12 mouse cellular contexts compared by ENCODE assay signal in the genomic region with DNA sequence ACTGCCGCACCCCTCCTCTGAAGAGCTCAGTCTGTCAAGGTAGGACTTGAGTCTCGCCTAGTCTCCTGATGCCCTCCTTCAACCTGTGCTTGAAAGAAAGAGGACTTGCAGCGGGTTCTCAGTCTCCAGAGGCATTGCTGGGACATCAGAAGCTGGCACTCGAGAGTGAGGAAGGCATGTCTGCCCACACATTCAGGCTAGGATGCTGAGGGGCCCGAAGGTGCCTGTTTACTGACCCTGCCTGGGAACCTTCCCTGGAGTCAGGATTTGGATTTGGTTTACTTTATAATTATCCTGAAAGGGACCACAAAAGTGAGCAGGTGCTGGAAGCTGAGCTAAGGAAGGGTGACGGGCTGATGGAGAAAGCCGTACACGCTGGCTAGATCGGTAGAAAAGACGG. TPM values are rescaled to one million over a fixed set of nuclear protein-coding genes. Genes with fewer than 3 reads are reported as not detected.
DNase-seq lines count a peak whose midpoint lies in the region; ATAC-seq and TF ChIP-seq lines count a peak whose summit lies in the region.
"Had no signal": no experiment of that assay in that cellular context is flagged by ENCODE, and none has a peak within 500 bp of the region (broad histone marks: within the 10 kb centered on the region; RNA-seq: fewer than 3 reads in every experiment).

No protein-coding gene starts in this region.

- peak overlapping the region; percentile 16 for H3K9ac ChIP-seq in heart, embryonic 16.5 days (ENCODE audit: low read length)
- H3K9ac ChIP-seq in midbrain, embryonic 16.5 days (ENCODE audit: low read depth, low read length): no peak overlapping the region
- H3K9ac ChIP-seq in stomach, embryonic 16.5 days (ENCODE audit: low read length): peak overlapping the region; percentile 11; the same call in 1 of the 2 replicates

- ATAC-seq in heart, embryonic 16.5 days (replicated peaks; ENCODE audit: extremely low read depth, insufficient read depth, low FRiP score): no peak
- ATAC-seq in midbrain, embryonic 16.5 days: no peak
- no peak for ATAC-seq in stomach, embryonic 16.5 days (ENCODE audit: insufficient read depth, low FRiP score)

- H3K4me2 ChIP-seq in heart, embryonic 16.5 days (ENCODE audit: low read depth, low read length): peak overlapping the region; percentile 12; the same call in 1 of the 2 replicates
- no peak overlapping the region for H3K4me2 ChIP-seq in midbrain, embryonic 16.5 days (ENCODE audit: low read length)
- H3K4me2 ChIP-seq in stomach, embryonic 16.5 days (ENCODE audit: low read depth, low read length): peak overlapping the region; percentile 33

- H3K9me3 ChIP-seq in heart, embryonic 16.5 days (replicated peaks; ENCODE audit: control insufficient read depth, low read length): no peaks in the 10 kb centered on the region
- no peaks in the 10 kb centered on the region for H3K9me3 ChIP-seq in midbrain, embryonic 10.5 days (replicated peaks)
- no peaks in the 10 kb centered on the region for H3K9me3 ChIP-seq in midbrain, embryonic 16.5 days (replicated peaks; ENCODE audit: control insufficient read depth, low read length, poor library complexity, severe bottlenecking)
- H3K9me3 ChIP-seq in stomach, embryonic 16.5 days (replicated peaks; ENCODE audit: control insufficient read depth, low read length): no peaks in the 10 kb centered on the region

- no peak for TF ChIP-seq POLR2A in embryonic fibroblast, embryonic 13.5 days (IDR thresholded peaks at IDR 0.05; ENCODE audit: low read depth, low read length)

- no peaks in the 10 kb centered on the region for H3K36me3 ChIP-seq in heart, embryonic 16.5 days (ENCODE audit: control insufficient read depth, insufficient read depth)
- H3K36me3 ChIP-seq in midbrain, embryonic 10.5 days: no peaks in the 10 kb centered on the region
- no peaks in the 10 kb centered on the region for H3K36me3 ChIP-seq in midbrain, embryonic 16.5 days (ENCODE audit: control insufficient read depth, insufficient read depth, low read length)
- no peaks in the 10 kb centered on the region for H3K36me3 ChIP-seq in stomach, embryonic 16.5 days (ENCODE audit: control insufficient read depth, insufficient read depth, low read length)

- intact Hi-C loops in heart, postnatal 14 days (cut with DNase I): no loop called here

- 86% methylated on average over 10 of the region's 10 CpGs for WGBS in heart, embryonic 16.5 days
- WGBS in midbrain, embryonic 10.5 days: 84% methylated on average over 10 of the region's 10 CpGs
- 85% methylated on average over 10 of the region's 10 CpGs for WGBS in midbrain, embryonic 16.5 days
- WGBS in stomach, embryonic 16.5 days: 82% methylated on average over 10 of the region's 10 CpGs

- peak overlapping the region; percentile 99 for H3K27ac ChIP-seq in heart, embryonic 16.5 days (ENCODE audit: low read length)
- H3K27ac ChIP-seq in midbrain, embryonic 10.5 days (replicated peaks): peak overlapping the region; percentile 46; the same call in 1 of the 2 replicates
- H3K27ac ChIP-seq in midbrain, embryonic 16.5 days (ENCODE audit: low read length): no peak overlapping the region
- H3K27ac ChIP-seq in embryonic fibroblast, embryonic 13.5 days (ENCODE audit: insufficient read depth, low read length): 0 out of 2 replicates have a peak overlapping the region, but pooled peaks have one; percentile 9
- H3K27ac ChIP-seq in stomach, embryonic 16.5 days (ENCODE audit: low read length): peak overlapping the region; percentile 84

- no peak overlapping the region for H3K4me3 ChIP-seq in heart, embryonic 16.5 days (ENCODE audit: low read length)
- no peak overlapping the region for H3K4me3 ChIP-seq in midbrain, embryonic 10.5 days
- no peak overlapping the region for H3K4me3 ChIP-seq in midbrain, embryonic 16.5 days (ENCODE audit: low read depth, low read length)
- H3K4me3 ChIP-seq in embryonic fibroblast, embryonic 13.5 days (ENCODE audit: insufficient read depth, low read length): no peak overlapping the region
- peak overlapping the region; percentile 15 for H3K4me3 ChIP-seq in stomach, embryonic 16.5 days (replicated peaks; ENCODE audit: low read length)
- H3K4me3 ChIP-seq: myocyte had no signal

- TF ChIP-seq CTCF in embryonic fibroblast, embryonic 13.5 days (IDR thresholded peaks at IDR 0.05; ENCODE audit: borderline replicate concordance, insufficient read depth, low read length): no peak

- peaks cover 57% of the 10 kb centered on the region for H3K4me1 ChIP-seq in heart, embryonic 16.5 days (ENCODE audit: control insufficient read depth, insufficient read depth, low read length)
- peaks cover 44% of the 10 kb centered on the region for H3K4me1 ChIP-seq in midbrain, embryonic 10.5 days
- H3K4me1 ChIP-seq in midbrain, embryonic 16.5 days (ENCODE audit: control insufficient read depth, insufficient read depth, low read length): peaks cover 24% of the 10 kb centered on the region
- H3K4me1 ChIP-seq in embryonic fibroblast, embryonic 13.5 days (ENCODE audit: control insufficient read depth, insufficient read depth, low read length): peaks cover 20% of the 10 kb centered on the region
- peaks cover 48% of the 10 kb centered on the region for H3K4me1 ChIP-seq in stomach, embryonic 16.5 days (ENCODE audit: control insufficient read depth, insufficient read depth, low read length)

- DNase-seq in heart, postnatal 14 days: no peak
- DNase-seq in midbrain, embryonic 10.5 days (ENCODE audit: low spot score): no peak
- no peak for DNase-seq in spleen, adult 18-20 months
- DNase-seq: cerebellum, postnatal 14 days; kidney, postnatal 14 days; lung, adult 18-20 months had no signal

- H3K27me3 ChIP-seq in heart, embryonic 16.5 days (ENCODE audit: control insufficient read depth, insufficient read depth, low read length): no peaks in the 10 kb centered on the region
- H3K27me3 ChIP-seq in midbrain, embryonic 10.5 days (ENCODE audit: low read depth, poor library complexity, severe bottlenecking): no peaks in the 10 kb centered on the region
- H3K27me3 ChIP-seq in midbrain, embryonic 16.5 days (ENCODE audit: control insufficient read depth, insufficient read depth, low read depth, low read length): no peaks in the 10 kb centered on the region
- no peaks in the 10 kb centered on the region for H3K27me3 ChIP-seq in stomach, embryonic 16.5 days (ENCODE audit: control insufficient read depth, insufficient read depth, low read length)

RNA-seq across cellular contexts. Expression of a gene that starts 19.7 kb away (rescaled TPM):
- polyA plus RNA-seq in heart, embryonic 16.5 days (2015; fragmentation: Nextera tagmentation; extraction: Ambion mirVana): 12.4 and 17.2 TPM in 2 replicates
- total RNA-seq in heart, postnatal 14 days (2021): 10 to 100 TPM; 43.8 to 51.1 TPM
- polyA plus RNA-seq in midbrain, embryonic 10.5 days (2016; fragmentation: Nextera tagmentation; extraction: Ambion mirVana): 10.5 and 18.1 TPM in 2 replicates
- polyA plus RNA-seq in midbrain, embryonic 16.5 days (2015; fragmentation: Nextera tagmentation; extraction: Ambion mirVana): 85.4 and 89.0 TPM in 2 replicates
- polyA plus RNA-seq in embryonic fibroblast, embryonic 13.5 days (2011; ENCODE audit: insufficient read length, low read depth, missing spikeins): 44.7 and 80.5 TPM in 2 replicates
- polyA plus RNA-seq in stomach, embryonic 16.5 days (2015; fragmentation: Nextera tagmentation; extraction: Ambion mirVana): 10.4 and 15.1 TPM in 2 replicates
- total RNA-seq: CH12.LX had no signal

RNA-seq across cellular contexts. Expression of a gene that starts 27.4 kb away (rescaled TPM):
- 0.21 and 0.31 TPM in 2 replicates for polyA plus RNA-seq in heart, embryonic 16.5 days (2015; fragmentation: Nextera tagmentation; extraction: Ambion mirVana)
- under 1 TPM in 1 of 2 experiments, not detected in 1; 0.38 TPM for total RNA-seq in heart, postnatal 14 days (2021)
- 0.14 and 0.25 TPM in 2 replicates for polyA plus RNA-seq in midbrain, embryonic 10.5 days (2016; fragmentation: Nextera tagmentation; extraction: Ambion mirVana)
- polyA plus RNA-seq in midbrain, embryonic 16.5 days (2015; fragmentation: Nextera tagmentation; extraction: Ambion mirVana): 1.6 and 2.3 TPM in 2 replicates
- not detected in 2 replicates for polyA plus RNA-seq in embryonic fibroblast, embryonic 13.5 days (2011; ENCODE audit: insufficient read length, low read depth, missing spikeins)
- polyA plus RNA-seq in stomach, embryonic 16.5 days (2015; fragmentation: Nextera tagmentation; extraction: Ambion mirVana): not detected in 2 replicates
- total RNA-seq: CH12.LX had no signal

RNA-seq across cellular contexts. Expression of a gene that starts 40.3 kb away (rescaled TPM):
- polyA plus RNA-seq in heart, embryonic 16.5 days (2015; fragmentation: Nextera tagmentation; extraction: Ambion mirVana): 1.6 and 4.9 TPM in 2 replicates
- 10 to 100 TPM; 32.3 to 35.7 TPM for total RNA-seq in heart, postnatal 14 days (2021)
- 2.9 and 6.0 TPM in 2 replicates for polyA plus RNA-seq in midbrain, embryonic 10.5 days (2016; fragmentation: Nextera tagmentation; extraction: Ambion mirVana)
- 10.7 and 11.2 TPM in 2 replicates for polyA plus RNA-seq in midbrain, embryonic 16.5 days (2015; fragmentation: Nextera tagmentation; extraction: Ambion mirVana)
- polyA plus RNA-seq in embryonic fibroblast, embryonic 13.5 days (2011; ENCODE audit: insufficient read length, low read depth, missing spikeins): 28.6 and 33.4 TPM in 2 replicates
- polyA plus RNA-seq in stomach, embryonic 16.5 days (2015; fragmentation: Nextera tagmentation; extraction: Ambion mirVana): 1.7 TPM in 2 replicates

RNA-seq across cellular contexts. Expression of a gene that starts 52.9 kb away (rescaled TPM):
- polyA plus RNA-seq in heart, embryonic 16.5 days (2015; fragmentation: Nextera tagmentation; extraction: Ambion mirVana): 3.2 and 4.3 TPM in 2 replicates
- total RNA-seq in heart, postnatal 14 days (2021): under 1 TPM; 0.59 to 0.88 TPM
- 1.4 and 1.8 TPM in 2 replicates for polyA plus RNA-seq in midbrain, embryonic 10.5 days (2016; fragmentation: Nextera tagmentation; extraction: Ambion mirVana)
- polyA plus RNA-seq in midbrain, embryonic 16.5 days (2015; fragmentation: Nextera tagmentation; extraction: Ambion mirVana): 5.0 and 5.8 TPM in 2 replicates
- polyA plus RNA-seq in embryonic fibroblast, embryonic 13.5 days (2011; ENCODE audit: insufficient read length, low read depth, missing spikeins): 3.8 TPM in 1 of 2 replicates, not detected in the other
- 2.6 and 3.5 TPM in 2 replicates for polyA plus RNA-seq in stomach, embryonic 16.5 days (2015; fragmentation: Nextera tagmentation; extraction: Ambion mirVana)
